Mouse (Mus musculus) heart, adult 2 months (tissue): ENCODE measurements at regions not wholly inside any gene's neighbourhood (a gene's known extent, or its start where the extent isn't known, plus 50 kb on each side); places are given as distances from the start of the nearest gene placed in this dataset.

Experiments used
- CTCF ChIP-seq: fragments of 200-600 bp; IDR thresholded peaks from 2 replicates; pipeline ENCODE4 v1.8.1; 2022; ENCODE audit warnings: antibody characterized with exemption, mild to moderate bottlenecking, moderate library complexity
- EP300 ChIP-seq: fragments of 200-500 bp; IDR thresholded peaks from 2 replicates; pipeline ENCODE4 v1.6.1; 2011; ENCODE audit warnings: low read depth, low read length, control low read depth; ENCODE audit not compliant: insufficient read depth
- POLR2A ChIP-seq: fragments of 200-500 bp; IDR thresholded peaks from 2 replicates; pipeline ENCODE4 v1.6.1; 2011; ENCODE audit warnings: mild to moderate bottlenecking, low read depth, low read length, control low read depth; ENCODE audit not compliant: insufficient read depth

DNA sequence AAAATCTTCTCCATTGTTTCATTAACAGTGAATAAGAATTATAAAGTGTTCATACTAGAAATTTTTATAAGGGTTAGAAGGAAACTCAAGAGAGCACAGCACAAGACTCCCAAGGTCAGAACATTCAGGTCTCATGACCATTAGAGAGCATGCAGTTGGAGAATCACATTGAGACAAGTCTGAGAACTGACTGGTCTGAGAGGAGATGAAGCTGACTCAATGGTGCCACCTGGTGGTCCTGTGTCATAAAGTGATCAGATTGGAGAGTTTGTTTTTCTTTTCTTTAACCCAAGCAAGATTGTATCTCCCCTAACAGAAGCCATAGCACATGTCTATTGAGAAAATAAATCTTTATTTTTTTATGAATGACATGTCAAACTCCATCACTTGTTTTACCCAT, 663.5 kb downstream of the Rab28 start:
- TF ChIP-seq CTCF (peak; percentile 75), POLR2A (no peak), EP300 (no peak)
